Mouse (Mus musculus): ENCODE data around the gene Ptpn9.
"Not testable (repeated sequence)": the region's sequence is repeated elsewhere in the genome, so short reads cannot be mapped to it uniquely, and the experiment has no call there.

Ptpn9 gene

DNA sequence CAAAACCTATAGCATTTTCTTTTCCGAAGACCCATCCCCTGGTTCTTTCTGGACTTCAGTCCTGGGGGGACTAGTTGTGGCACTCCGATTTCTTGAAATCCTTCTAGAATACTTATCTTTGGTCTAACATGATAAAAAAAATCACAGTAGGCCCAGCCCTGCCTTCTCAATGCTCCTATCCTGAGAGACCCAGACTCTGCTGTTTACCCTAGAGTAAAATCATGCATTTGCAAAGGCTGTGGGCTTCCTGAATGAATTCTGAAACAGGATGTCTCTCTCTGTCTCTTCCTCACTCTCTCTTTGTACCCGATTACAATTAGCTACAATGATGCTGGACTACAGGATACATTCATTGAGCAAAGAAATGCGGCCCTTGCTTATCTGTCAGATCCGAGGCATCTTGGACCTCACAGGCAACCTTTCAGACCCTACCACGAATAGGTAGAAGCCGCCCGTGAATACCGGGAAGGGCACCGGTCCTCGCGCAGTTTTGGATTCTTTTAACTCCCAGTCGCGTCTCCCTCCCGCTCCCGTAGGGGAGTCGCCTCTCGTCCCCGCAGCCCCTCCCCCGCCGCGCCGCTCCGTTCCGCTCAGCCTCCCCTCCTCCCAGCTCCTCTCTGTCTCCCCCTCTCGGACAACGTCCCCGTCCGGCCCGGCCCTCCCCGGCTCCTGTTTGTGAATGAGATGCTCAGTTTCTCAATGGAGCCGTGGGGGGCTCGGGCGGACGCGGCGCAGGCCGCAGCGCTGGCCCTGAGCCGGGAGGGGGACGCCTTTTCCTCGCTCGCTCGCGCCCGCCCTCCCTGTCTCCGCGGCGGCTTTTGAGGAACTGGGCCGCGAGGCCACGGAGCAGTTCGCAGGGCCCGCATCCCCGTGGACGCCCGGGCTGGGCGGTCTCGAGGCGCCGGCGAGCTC, at the start of gene Ptpn9:
Gene Ptpn9, plus strand, starts transcription at position 638 of the 912 bp plus-strand sequence.
- DNase-seq (ENCODE audit: low spot score in 2 of 2): peak; percentile 88 to 89

DNA sequence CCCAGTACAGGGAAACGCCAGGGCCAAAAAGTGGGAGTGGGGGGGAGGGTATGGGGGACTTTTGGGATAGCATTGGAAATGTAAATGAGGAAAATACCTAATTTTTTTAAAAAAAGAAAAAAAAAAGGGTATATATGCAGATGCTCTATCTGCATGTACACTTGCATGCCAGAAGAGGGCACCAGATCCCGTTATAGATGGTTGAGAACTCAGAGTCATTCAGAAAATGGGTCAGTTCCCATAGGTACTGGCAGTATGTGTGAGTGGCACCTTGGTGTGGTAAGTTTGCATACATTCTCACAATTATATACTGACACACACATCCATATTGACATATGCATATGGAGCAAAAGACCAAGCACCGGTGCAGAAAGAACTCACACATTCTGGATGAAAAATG, 47.2 kb upstream of the Ptpn9 start:
- peak; percentile 45 to 58 for DNase-seq (ENCODE audit: low spot score in 2 of 2)

DNA sequence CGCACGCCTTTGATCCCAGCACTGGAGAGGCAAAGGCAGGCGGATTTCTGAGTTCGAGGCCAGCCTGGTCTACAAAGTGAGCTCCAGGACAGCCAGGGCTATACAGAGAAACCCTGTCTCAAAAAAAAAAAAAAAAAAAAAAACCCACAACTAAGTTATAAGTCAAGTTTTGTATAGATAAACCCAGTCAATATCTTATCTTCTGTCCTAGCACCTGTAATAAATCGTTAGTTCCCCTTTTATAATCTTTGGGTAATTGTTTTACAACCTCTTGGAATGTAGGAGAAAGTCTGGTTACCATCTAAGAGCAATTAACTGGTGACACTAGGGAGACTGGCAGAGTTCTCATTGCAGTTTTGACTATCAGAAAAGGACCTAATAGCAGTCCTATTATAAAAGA, 46.0 kb upstream of the Ptpn9 start:
- not testable (repeated sequence) for DNase-seq (ENCODE audit: low spot score in 2 of 2)

DNA sequence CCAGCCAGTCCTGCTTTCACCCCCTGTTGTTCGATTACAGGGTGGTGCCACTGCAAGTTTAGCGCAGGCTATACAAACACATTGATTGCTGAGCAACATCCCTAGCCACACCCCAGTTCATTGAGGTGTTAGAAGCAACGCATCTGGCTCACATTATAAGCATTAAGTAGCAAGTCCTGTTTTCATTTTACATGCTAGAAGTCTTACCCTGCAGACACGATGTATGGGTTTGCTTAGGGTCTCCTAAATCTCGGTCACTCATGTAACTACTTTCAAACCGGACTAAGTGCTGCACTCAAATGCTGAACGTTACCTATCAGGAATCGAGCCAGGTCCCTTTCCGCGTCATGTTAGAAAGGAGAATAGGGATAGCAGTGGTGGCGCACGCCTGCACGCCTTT, 45.0 kb upstream of the Ptpn9 start:
- no peak for DNase-seq (ENCODE audit: low spot score in 2 of 2)

DNA sequence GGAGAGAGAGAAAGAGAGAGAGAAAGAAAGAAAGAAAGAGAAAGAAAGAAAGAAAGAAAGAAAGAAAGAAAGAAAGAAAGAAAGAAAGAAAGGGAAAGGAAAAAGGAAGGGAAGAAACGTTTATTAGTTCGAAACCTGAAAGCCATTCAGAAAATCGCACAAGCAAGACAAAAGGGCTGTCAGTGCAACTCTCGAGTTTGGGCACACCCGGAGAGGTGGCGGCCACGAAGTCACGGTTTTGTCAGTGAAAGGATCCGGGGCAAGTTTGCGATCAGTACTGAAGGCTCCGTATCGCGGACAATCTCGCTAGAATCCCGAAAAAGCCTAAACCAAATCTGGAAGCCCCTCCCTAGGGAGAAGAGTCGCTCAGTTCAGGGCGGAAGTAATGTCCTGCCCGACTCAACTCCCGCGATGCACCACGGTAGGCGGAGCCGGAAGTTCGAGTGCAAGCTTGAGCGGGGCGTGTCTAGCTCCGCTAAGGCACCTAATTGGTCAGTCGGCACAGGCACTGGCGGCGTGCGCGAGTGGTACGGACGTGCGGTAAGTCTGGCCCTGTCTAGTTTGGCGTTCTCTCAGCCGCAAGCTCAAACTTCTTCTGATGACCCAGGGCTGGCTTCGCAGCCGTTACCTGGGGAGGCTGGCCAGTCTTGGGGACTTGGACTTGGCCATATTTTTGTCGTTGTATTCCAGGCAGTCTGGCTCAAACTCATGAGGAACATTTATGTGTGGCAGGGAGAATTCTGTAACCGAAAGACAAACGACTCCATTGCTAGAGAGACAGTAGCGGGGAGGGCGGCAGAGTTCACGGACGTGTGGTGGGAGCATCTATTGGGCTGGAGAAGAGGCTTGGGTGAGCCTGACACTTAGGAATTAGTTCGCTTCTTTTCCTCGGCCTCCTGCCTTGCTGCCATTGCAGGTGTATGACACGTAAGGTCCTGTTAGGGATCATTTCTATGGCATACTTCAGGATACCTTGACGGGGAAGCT, 44.0 kb upstream of the Ptpn9 start, which contains the start of gene Snupn:
Gene Snupn, plus strand, starts transcription at position 465 of the 987 bp plus-strand sequence.
- DNase-seq (ENCODE audit: low spot score in 2 of 2): peak; percentile 96 to 97

DNA sequence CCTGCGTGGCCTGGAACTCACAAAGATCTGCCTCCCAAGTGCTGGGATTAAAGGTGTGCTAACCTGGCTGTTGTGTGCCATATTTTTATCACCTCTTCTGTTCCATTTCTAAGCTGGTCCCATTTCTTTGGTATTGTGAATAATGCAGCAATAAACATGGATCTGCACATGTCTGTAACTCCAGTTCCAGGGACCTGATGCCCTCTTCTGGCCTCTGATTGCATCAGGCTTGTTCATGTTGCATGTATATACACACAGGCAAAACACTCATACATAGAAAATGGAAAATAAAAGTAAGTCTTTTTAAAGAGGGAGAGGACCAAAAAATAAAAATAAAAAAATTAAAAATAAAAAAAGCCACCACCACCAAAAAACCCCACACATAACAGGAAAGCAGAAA, 41.2 kb upstream of the Ptpn9 start:
- no peak for DNase-seq (ENCODE audit: low spot score in 2 of 2)

DNA sequence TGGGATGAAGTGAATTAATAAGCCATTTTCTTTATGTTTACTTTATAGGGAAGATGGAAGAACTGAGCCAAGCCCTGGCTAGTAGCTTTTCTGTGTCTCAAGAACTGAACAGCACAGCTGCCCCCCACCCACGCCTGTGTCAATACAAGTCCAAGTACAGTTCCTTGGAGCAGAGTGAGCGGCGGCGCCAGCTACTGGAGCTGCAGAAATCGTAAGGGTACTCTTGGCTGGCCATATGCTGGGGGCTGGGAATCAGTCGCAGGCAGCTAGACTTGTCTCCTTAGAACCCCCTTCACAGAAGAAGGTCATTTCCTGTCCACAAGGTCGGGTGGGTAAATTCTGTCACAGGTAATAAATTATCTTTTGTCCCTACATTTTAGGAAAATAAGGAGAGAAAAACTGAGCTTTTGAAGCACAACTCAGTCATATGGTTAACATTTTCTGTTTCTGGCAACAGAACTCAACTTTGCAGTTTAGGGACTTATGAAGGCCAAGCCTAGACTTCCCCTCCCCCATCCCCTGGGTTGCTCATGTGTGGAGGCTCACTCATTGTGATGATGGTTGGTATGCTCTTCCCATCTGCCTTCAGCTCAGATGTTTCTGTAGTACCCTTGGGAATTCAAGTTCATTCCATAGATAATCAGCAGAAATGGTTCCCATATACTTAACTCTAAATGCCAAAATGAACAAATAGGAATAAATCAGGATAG, 37.6 kb upstream of the Ptpn9 start:
- DNase-seq (ENCODE audit: low spot score in 2 of 2): no peak

DNA sequence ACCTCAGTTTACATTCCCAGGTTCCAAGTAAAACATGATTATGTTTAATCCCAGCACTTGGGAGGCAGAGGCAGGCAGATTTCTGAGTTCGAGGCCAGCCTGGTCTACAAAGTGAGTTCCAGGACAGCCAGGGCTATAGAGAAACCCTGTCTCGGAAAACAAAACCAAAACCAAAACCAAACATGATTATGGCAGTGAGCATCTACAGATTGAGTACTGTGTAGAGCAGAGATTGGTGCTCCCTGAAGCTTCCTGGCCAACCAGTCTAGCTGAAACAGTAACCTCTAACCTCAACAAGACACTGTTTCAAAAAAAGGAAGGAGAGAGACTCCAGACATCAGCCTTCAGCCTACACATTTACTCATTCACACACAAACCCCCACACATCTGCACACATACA, 36.0 kb upstream of the Ptpn9 start:
- DNase-seq (ENCODE audit: low spot score in 2 of 2): no peak

DNA sequence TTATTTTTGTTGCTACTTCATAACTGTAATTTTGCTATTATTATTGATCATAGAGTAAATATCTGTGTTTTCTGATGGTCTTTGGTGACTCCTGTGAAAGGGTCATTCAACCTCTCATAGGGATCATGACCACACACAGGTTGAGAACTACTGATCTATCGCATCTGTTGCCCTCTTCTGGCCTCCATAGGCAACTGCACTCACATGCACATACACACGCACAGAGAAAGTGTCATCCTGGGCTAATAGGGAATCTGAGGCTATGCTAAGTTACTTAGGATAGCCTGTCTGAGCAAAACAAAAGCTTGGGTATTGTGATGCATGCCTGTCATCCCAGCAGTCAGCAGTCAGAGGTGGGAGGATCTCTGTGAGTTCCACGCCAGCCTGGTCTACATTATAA, 33.1 kb upstream of the Ptpn9 start:
- no peak for DNase-seq (ENCODE audit: low spot score in 2 of 2)

DNA sequence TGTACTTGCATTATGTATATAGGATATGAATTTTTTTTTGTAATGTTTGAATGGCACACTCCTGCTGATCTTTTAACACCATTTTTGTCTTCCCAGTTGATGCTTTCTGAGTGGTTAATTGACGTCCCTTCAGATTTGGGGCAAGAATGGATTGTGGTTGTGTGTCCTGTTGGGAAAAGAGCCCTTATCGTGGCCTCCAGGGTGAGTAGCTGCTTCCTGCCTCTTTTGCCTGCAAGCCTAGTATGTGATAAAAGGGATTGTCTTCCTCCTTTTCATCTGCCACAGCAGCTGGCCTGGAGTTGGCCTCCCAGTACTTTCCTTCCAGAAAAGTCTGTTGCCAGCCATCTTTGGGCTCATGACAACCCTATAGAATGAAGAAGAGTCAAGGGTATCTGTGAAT, 24.6 kb upstream of the Ptpn9 start:
- no peak for DNase-seq (ENCODE audit: low spot score in 2 of 2)

DNA sequence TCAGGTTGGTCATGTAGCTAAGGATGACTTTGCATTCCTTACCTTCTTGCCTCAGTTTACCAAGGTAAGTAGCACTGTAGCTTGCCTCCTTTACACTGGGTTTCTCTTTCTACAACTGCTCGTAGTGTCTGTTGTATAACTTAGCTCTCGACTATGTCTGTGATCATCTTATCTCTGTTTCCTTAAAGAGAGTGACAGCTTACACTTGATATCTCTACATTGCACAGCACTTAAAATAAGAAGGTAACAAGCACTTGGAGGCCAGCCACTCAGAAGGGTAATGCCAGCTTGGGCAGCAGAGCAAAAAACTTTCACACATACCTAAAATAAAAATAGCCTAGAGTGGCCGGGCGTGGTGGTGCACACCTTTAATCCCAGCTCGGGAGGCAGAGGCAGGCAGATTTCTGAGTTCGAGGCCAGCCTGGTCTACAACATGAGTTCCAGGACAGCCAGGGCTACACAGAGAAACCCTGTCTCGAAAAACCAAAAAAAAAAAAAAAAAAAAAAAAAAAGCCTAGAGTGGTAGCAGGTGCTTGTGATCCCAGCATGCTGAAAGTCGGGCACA, 20.7 kb upstream of the Ptpn9 start:
- no peak for DNase-seq (ENCODE audit: low spot score in 2 of 2)

DNA sequence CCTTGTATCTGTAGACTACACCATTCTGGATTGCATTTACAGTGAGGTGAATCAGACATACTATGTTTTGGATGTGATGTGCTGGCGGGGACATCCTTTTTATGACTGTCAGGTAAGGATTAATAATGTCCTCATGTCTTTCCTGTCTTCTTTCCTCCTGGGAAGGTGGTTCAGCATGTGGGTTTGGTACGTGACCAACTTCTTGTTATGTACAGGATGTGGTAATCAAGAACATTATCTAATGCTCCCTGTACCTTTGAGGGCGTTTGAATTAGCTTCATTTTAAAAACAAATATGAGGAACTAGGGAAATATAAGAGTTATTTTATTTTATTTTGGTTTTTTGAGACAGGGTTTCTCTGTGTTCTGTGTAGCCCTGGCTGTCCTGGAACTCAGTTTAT, 19.5 kb upstream of the Ptpn9 start:
- DNase-seq (ENCODE audit: low spot score in 2 of 2): no peak

DNA sequence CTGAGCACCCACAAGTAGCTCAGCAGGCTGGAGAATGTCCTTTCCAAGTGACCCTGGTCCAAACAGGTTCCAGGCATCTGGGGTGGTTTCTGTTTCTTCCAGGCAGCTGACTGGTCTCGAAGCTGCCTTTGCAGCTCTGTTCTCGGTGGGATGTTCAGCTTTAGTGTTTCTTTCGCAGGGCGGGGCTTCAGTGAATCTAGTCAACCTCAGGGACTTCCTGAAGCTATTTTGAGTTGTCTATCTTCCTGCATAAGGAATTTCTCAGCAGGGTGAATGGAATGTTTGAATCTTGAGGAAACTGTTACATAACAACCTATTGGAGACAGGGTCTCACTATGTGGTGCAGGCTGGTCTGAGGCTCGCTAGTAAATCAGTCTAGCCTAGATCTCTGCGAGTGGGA, 14.5 kb upstream of the Ptpn9 start:
- DNase-seq (ENCODE audit: low spot score in 2 of 2): no peak

DNA sequence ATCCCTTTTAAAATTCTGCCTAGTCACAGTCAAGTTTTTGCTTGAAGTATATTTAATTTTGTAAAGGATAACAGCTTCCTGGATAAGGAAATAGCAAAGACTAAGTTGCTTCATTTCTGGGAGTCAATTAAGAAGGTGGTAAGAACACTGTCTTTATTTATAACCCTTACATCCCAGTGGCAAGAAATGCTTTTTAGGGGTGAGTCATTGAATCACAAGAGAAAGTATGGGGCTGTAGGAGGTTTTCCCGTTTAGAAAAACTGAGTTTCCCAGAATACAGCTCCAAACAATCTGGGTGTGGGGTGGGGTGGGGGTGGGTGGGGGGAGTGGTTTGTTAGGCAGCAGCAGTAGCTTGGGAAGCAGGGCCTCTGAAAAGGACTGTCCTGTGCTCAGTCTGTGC, 13.2 kb upstream of the Ptpn9 start:
- DNase-seq (ENCODE audit: low spot score in 2 of 2): no peak

DNA sequence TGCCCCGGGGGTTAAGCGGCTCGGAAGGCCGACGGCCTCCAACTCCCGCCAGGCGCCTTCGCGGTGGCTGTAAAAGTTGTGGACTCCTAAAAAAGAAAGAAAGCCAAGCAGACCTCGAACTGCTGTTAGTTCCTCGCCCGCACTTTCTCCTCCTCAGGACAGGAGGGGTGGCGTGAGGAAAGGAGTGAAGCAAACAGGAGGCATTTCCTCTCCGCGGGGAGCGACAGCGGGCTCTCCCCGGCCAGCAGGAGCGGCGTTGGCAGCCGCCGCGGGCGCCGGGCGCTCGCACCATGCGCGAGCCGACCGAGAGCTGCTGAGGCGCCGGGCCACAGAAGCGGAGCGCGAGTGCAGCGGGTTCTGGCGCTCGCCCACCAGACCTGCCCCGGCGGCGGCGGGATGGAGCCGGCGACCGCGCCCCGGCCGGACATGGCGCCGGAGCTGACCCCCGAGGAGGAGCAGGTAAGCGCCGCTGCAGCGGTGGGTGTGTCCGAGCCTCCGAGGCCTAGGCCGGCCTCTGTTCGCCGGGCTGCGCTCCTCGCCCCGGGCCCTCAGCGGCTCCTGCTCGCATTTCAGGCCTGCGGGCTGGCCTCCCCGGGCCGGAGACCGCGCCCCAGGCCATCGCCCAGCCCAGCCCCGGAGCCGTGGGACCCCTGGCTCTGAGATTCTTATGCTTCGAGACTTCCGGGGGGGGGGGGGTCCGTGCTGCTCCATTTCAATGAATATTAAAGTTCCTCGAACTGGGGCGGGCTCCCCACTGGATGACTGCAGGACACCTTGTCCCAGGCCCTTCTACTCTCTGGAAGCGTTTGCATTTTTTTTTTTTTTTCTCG, 690 bp downstream of the Ptpn9 start:
- peak; percentile 45 to 49 for DNase-seq (ENCODE audit: low spot score in 2 of 2)

DNA sequence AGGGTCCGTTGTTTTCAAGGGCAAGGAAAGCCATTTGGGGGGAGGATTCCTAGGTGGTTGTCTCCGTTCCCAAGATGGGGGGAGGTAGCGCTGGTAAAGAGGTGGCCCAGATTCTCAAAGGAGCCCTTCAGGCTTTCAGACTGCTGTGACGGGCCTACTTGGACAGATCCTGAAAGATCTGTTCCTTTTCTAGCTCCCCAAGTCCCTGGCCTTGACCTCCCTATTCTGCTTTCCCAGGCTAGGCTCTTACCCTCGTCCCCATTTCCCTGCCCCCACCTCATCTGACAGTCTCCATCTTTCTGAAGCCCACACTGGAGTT, 1.3 kb downstream of the Ptpn9 start:
- peak; percentile 29 to 39 for DNase-seq (ENCODE audit: low spot score in 2 of 2)

DNA sequence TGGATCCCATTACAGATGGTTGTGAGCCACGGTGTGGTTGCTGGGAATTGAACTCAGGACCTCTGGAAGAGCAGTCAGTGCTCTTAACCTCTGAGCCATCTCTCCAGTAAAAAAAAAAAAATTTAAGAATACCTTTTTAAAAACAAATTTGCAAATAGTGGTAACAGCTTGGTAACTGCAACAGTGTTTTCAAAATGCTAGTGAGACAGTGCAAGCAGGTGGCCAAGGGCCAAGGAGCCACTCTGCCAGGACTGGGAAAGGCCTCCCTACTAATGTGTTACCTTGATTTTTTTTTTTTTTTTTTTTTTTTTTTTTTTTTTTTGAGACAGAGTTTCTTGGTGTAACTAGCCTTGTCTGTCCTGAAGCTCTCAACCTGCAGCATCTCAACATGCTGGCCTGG, 2.5 kb downstream of the Ptpn9 start:
- not testable (repeated sequence) for DNase-seq (ENCODE audit: low spot score in 2 of 2)

DNA sequence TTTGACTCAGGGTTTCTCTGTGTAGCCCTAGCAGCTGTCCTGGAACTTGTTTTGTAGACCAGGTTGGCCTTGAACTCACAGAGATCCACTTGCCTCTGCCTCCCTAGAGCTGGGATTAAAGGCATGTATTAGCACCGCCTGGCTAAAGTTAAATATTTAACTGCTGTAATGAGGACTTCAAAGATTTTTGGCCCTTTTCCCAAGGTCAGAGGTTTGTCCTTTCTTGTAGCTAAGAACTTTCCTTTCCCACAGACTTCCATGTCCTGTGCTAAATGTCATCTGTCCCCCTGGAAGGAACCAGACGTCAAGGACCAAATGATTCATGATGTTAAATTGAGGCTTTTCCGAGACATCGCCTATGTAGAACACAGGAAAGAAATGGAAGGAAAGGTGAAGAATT, 8.3 kb downstream of the Ptpn9 start:
- DNase-seq (ENCODE audit: low spot score in 2 of 2): no peak

DNA sequence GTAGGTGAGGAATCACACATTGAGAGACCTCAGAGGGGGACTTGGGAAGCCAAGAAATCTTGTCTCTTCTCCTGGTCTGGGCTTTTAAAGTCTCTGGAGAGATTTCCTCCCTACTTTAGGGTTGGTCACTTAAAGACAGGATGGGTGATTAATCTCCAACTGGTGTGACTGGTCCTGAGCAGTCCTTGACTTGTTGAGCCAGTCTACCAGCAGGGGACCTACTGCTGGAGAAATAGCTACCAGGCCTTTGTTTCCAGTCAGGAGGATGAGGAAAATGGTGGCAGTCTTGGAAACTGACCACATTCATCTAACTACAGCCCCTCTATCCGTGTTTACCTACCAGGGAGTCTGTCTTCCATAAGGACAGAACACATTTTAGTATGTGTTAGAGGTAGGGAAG, 17.7 kb downstream of the Ptpn9 start:
- no peak for DNase-seq (ENCODE audit: low spot score in 2 of 2)

DNA sequence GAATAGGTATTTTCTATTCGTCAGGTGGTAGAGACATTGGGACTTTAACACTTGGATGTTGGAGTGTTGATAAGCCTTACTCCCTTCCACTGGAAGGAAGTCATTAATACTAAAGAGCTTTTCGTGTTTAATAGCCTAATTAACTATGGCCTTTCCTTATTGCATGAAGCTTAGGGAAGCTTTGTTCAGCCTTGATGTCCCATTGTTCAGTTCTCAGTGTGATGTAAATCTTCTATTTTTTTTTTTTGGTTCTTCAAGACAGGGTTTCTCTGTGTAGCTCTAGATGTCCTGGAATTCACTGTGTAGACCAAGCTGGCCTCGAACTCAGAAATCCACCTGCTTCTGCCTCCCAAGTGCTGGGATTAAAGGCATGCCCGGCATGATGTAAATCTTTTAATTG, 18.2 kb downstream of the Ptpn9 start:
- DNase-seq (ENCODE audit: low spot score in 2 of 2): no peak

DNA sequence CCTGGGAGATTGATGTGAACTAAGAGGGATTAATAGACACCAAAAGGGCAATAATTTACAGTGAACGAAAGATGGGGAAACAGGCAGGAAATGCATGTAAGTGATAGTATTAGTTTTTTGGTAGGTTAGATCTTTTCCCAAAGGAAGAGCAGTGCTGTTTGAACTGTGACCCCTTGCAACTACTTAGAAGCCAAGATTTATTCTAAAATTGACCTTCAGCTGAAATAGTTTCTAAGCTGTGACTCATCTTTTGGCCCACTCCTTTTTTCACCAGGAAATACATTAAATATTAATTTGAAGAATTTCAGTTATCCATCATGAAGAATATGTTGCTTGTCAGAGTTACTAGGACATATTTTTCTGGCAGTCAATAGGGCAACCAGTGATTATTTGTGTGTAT, 19.0 kb downstream of the Ptpn9 start:
- no peak for DNase-seq (ENCODE audit: low spot score in 2 of 2)

All from right cerebral cortex, adult 2 months (tissue).